Mouse (Mus musculus) mouse embryonic stem cell (cell line): ENCODE results near the gene Cdc26.

Experiments used
- in situ Hi-C, 2 experiments: fragments of 300-500 bp; cut with MboI; formaldehyde crosslinking; loops; 1 replicate in 1 of 2; 3 replicates in 1 of 2; pipeline ENCODE4 v1.14.3; 2019 to 2020; ENCODE audit warnings: low sequenced_read_pairs in 2 of 2, low pct_unique_long_range_greater_than_20kb in 1 of 2, mixed read lengths in 1 of 2; ENCODE audit not compliant: unreplicated experiment in 1 of 2

Gene Cdc26

GRCm38 (mm10) chr4:62369091-62369490 lies 39.4 kb downstream of the Cdc26 start:
- in situ Hi-C loops: no loop called here

- in situ Hi-C loops: no loop called here
Measured at GRCm38 (mm10) chr4:62367586-62367985, 40.9 kb downstream of the Cdc26 start.

GRCm38 (mm10) chr4:62366291-62366690 lies 42.2 kb downstream of the Cdc26 start:
- in situ Hi-C loops: no loop called here

- in situ Hi-C loops: no loop called here
Measured at GRCm38 (mm10) chr4:62364299-62364698, 44.1 kb downstream of the Cdc26 start.

- in situ Hi-C loops: no loop called here
Measured at GRCm38 (mm10) chr4:62362437-62362836, 46.0 kb downstream of the Cdc26 start.

GRCm38 (mm10) chr4:62361997-62362396 lies 46.4 kb downstream of the Cdc26 start:
- in situ Hi-C loops: no loop called here

GRCm38 (mm10) chr4:62361571-62361970 lies 46.9 kb downstream of the Cdc26 start:
- in situ Hi-C loops: no loop called here

GRCm38 (mm10) chr4:62360805-62361455 lies 47.5 kb downstream of the Cdc26 start:
- in situ Hi-C loops: no loop called here

GRCm38 (mm10) chr4:62360088-62360804 lies 48.2 kb downstream of the Cdc26 start, which contains the start of the genes Fkbp15 and Slc31a1:
TSS of gene Fkbp15 (minus strand) at chr4:62360548.
TSS of gene Slc31a1 (plus strand) at chr4:62360727.
- in situ Hi-C loops: no loop called here

- in situ Hi-C loops: no loop called here
Measured at GRCm38 (mm10) chr4:62359256-62359775, 49.1 kb downstream of the Cdc26 start.

- in situ Hi-C loops: no loop called here
Measured at GRCm38 (mm10) chr4:62357631-62358148, 50.8 kb downstream of the Cdc26 start.

GRCm38 (mm10) chr4:62349371-62349770 lies 59.1 kb downstream of the Cdc26 start:
- in situ Hi-C loops: no loop called here

- in situ Hi-C loops: no loop called here
Measured at GRCm38 (mm10) chr4:62348329-62348705, 60.1 kb downstream of the Cdc26 start.

GRCm38 (mm10) chr4:62347605-62348328 lies 60.7 kb downstream of the Cdc26 start:
- in situ Hi-C loops: no loop called here

- in situ Hi-C loops: no loop called here
Measured at GRCm38 (mm10) chr4:62345827-62346226, 62.6 kb downstream of the Cdc26 start.

GRCm38 (mm10) chr4:62344000-62344399 lies 64.4 kb downstream of the Cdc26 start:
- in situ Hi-C loops: no loop called here

- in situ Hi-C loops: no loop called here
Measured at GRCm38 (mm10) chr4:62338536-62338935, 69.9 kb downstream of the Cdc26 start.
